8 mouse cellular contexts compared by ENCODE assay signal in the genomic region with DNA sequence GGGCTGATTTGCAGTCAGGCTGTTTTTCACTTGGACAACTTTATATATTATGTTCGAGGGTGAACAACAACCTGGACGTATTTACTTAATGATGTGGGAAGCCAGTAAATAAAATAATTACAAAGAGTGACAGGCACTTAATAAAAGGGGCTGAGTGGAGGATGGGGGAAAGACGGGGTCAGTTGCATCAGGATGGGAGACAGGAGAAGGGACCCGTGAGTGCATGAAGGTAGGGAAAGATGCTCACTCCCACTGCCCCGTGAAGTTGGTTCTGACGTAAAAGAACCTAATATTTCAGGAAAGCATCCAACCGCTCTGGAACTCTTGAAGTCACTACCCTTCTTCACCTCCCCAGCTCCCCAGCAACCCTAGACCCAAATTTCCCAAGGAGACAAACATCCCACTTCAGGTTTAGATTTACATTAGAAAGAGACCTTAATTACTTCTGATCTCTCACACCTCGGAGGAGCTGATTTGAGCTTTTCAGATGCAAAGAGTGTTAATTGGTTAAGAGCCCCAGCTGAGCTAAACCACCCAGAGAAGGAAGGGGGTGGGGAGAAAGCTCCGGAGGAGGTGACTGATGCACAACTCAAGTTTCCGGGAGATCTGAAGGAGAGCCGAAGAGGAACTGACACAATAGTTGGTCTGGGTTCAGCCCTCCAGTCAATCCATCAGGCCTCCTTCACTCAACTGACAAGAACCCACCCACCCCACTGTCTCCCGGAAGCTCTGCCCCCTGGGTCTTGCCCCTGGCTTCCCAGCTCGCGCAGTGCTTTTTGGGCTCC.
DNase-seq lines count a peak whose midpoint lies in the region; ATAC-seq lines count a peak whose summit lies in the region.

No protein-coding gene starts in this region.

- no peaks in the 10 kb centered on the region for H3K27me3 ChIP-seq in heart, embryonic 11.5 days (ENCODE audit: control insufficient read depth, insufficient read depth, low read length)
- H3K27me3 ChIP-seq in hindbrain, embryonic 14.5 days (ENCODE audit: control insufficient read depth, insufficient read depth, low read length) = no peaks in the 10 kb centered on the region
- H3K27me3 ChIP-seq in neural tube, embryonic 11.5 days (ENCODE audit: control insufficient read depth, insufficient read depth, low read length) = no peaks in the 10 kb centered on the region

- intact Hi-C loops in heart, postnatal 36 days (cut with DNase I) = no loop called here

- no peak for ATAC-seq in heart, embryonic 11.5 days (replicated peaks; ENCODE audit: insufficient number of reproducible peaks, low FRiP score, low TSS enrichment)
- ATAC-seq in hindbrain, embryonic 14.5 days (ENCODE audit: low FRiP score) = no peak
- no peak for ATAC-seq in neural tube, embryonic 11.5 days (ENCODE audit: insufficient read depth, low FRiP score, low TSS enrichment)
- no peak for ATAC-seq in activated CD4-positive, CD25-positive, alpha-beta regulatory T cell, adult 4 months

- H3K4me3 ChIP-seq in heart, embryonic 11.5 days (ENCODE audit: low read depth, low read length) = no peak overlapping the region
- no peak overlapping the region for H3K4me3 ChIP-seq in hindbrain, embryonic 14.5 days (replicated peaks; ENCODE audit: low read length)
- no peak overlapping the region for H3K4me3 ChIP-seq in neural tube, embryonic 11.5 days (ENCODE audit: low read depth, low read length)

- no peaks in the 10 kb centered on the region for H3K36me3 ChIP-seq in heart, embryonic 11.5 days (ENCODE audit: control insufficient read depth, insufficient read depth, low read length)
- no peaks in the 10 kb centered on the region for H3K36me3 ChIP-seq in hindbrain, embryonic 14.5 days (replicated peaks; ENCODE audit: control insufficient read depth, insufficient read depth)
- no peaks in the 10 kb centered on the region for H3K36me3 ChIP-seq in neural tube, embryonic 11.5 days (ENCODE audit: control insufficient read depth, insufficient read depth, low read length)

- WGBS in heart, embryonic 11.5 days (ENCODE audit: insufficient replicate concordance) = 8% methylated on average over 14 of the region's 14 CpGs
- WGBS in hindbrain, embryonic 14.5 days = 3% methylated on average over 14 of the region's 14 CpGs
- WGBS in neural tube, embryonic 11.5 days = 3% methylated on average over 14 of the region's 14 CpGs

- H3K27ac ChIP-seq in heart, embryonic 11.5 days (ENCODE audit: low read depth, low read length) = no peak overlapping the region
- 0 out of 2 replicates have a peak overlapping the region, but pooled peaks have one; percentile 4 for H3K27ac ChIP-seq in hindbrain, embryonic 14.5 days
- H3K27ac ChIP-seq in neural tube, embryonic 11.5 days (ENCODE audit: low read depth, low read length) = no peak overlapping the region

- 0 out of 2 replicates have a peak overlapping the region, but pooled peaks have one; percentile 24 for H3K9ac ChIP-seq in heart, embryonic 11.5 days (ENCODE audit: low read depth, low read length)
- H3K9ac ChIP-seq in hindbrain, embryonic 14.5 days = no peak overlapping the region
- H3K9ac ChIP-seq in neural tube, embryonic 11.5 days (ENCODE audit: low read length) = no peak overlapping the region

- peaks cover 2% of the 10 kb centered on the region; the same call in 1 of the 2 replicates for H3K4me1 ChIP-seq in heart, embryonic 11.5 days (ENCODE audit: control insufficient read depth, insufficient read depth, low read length)
- H3K4me1 ChIP-seq in hindbrain, embryonic 14.5 days (replicated peaks; ENCODE audit: control insufficient read depth, insufficient read depth, low read length) = peaks cover 16% of the 10 kb centered on the region
- peaks cover 3% of the 10 kb centered on the region; the same call in 1 of the 2 replicates for H3K4me1 ChIP-seq in neural tube, embryonic 11.5 days (ENCODE audit: control insufficient read depth, insufficient read depth, low read length)

- no peak for DNase-seq in heart, postnatal 36 days
- DNase-seq in c-Kit-positive CD71-negative TER-119-negative erythroid progenitor cells, embryonic 14.5 days (ENCODE audit: low read depth) = peak; percentile 23
- peak; percentile 29 for DNase-seq in hindbrain, embryonic 14.5 days (ENCODE audit: low spot score)
- peak; percentile 47 for DNase-seq in neural tube, embryonic 11.5 days (ENCODE audit: low spot score)
- DNase-seq in layer of hippocampus, adult 11-12 months (ENCODE audit: low spot score) = no peak
- no peak for DNase-seq in cerebellum, adult 9-10 months

- H3K9me3 ChIP-seq in heart, embryonic 11.5 days (replicated peaks; ENCODE audit: control insufficient read depth, low read length) = no peaks in the 10 kb centered on the region
- H3K9me3 ChIP-seq in hindbrain, embryonic 14.5 days (ENCODE audit: control insufficient read depth, low read length) = no peaks in the 10 kb centered on the region
- H3K9me3 ChIP-seq in neural tube, embryonic 11.5 days (ENCODE audit: control insufficient read depth, low read length) = no peaks in the 10 kb centered on the region

- H3K4me2 ChIP-seq in heart, embryonic 11.5 days = peak overlapping the region; percentile 56
- H3K4me2 ChIP-seq in hindbrain, embryonic 14.5 days (replicated peaks) = peak overlapping the region; percentile 31
- H3K4me2 ChIP-seq in neural tube, embryonic 11.5 days (ENCODE audit: low read depth) = 0 out of 2 replicates have a peak overlapping the region, but pooled peaks have one; percentile 12

Comparison
In these comparisons a context has a peak if more than half of its experiments do, and no peak if none do; other contexts are left out.
1. DNase-seq: peak in c-Kit-positive CD71-negative TER-119-negative erythroid progenitor cells, embryonic 14.5 days (single experiment), hindbrain, embryonic 14.5 days (single experiment) and neural tube, embryonic 11.5 days (single experiment); none in heart, postnatal 36 days (0 of 2), layer of hippocampus, adult 11-12 months (single experiment) and cerebellum, adult 9-10 months (single experiment).
2. Peak in every context shown above with its lines, with median percentiles within 50 percentile points of each other: H3K4me2 ChIP-seq.